Mouse (Mus musculus): ENCODE results near the gene H2-DMa.
A peak's percentile ranks its signal among the peaks of the same experiment; 100 is the strongest.

Gene H2-DMa

GRCm38 (mm10) chr17:34119249-34120179 lies at the start of gene H2-DMa:
Gene H2-DMa, plus strand, starts transcription at chr17:34119541.
- peak; percentile 99 for DNase-seq (ENCODE audit: low spot score in 2 of 2)

GRCm38 (mm10) chr17:34072091-34072490 lies 47.2 kb upstream of the H2-DMa start:
- no peak for DNase-seq (ENCODE audit: low spot score in 2 of 2)

GRCm38 (mm10) chr17:34075271-34075670 lies 44.1 kb upstream of the H2-DMa start:
- peak; percentile 52 to 71 for DNase-seq (ENCODE audit: low spot score in 2 of 2)

GRCm38 (mm10) chr17:34077549-34077948 lies 41.8 kb upstream of the H2-DMa start:
- peak; percentile 57 to 76 for DNase-seq (ENCODE audit: low spot score in 2 of 2)

GRCm38 (mm10) chr17:34078148-34078547 lies 41.2 kb upstream of the H2-DMa start:
- no peak for DNase-seq (ENCODE audit: low spot score in 2 of 2)

GRCm38 (mm10) chr17:34079002-34079401 lies 40.3 kb upstream of the H2-DMa start:
- DNase-seq (ENCODE audit: low spot score in 2 of 2): no peak

GRCm38 (mm10) chr17:34079621-34080020 lies 39.7 kb upstream of the H2-DMa start:
- DNase-seq (ENCODE audit: low spot score in 2 of 2): peak; percentile 6 to 47

GRCm38 (mm10) chr17:34083104-34083503 lies 36.2 kb upstream of the H2-DMa start:
- no peak for DNase-seq (ENCODE audit: low spot score in 2 of 2)

- DNase-seq (ENCODE audit: low spot score in 2 of 2): no peak
These were observed 32.0 kb upstream of the H2-DMa start for GRCm38 (mm10) chr17:34087386-34087785.

GRCm38 (mm10) chr17:34088124-34088523 lies 31.2 kb upstream of the H2-DMa start:
- peak in 1 of 2 experiments; percentile 11 for DNase-seq (ENCODE audit: low spot score in 2 of 2)

- DNase-seq (ENCODE audit: low spot score in 2 of 2): no peak
These were observed 28.4 kb upstream of the H2-DMa start for GRCm38 (mm10) chr17:34090923-34091322.

GRCm38 (mm10) chr17:34092197-34092875 lies 27.0 kb upstream of the H2-DMa start, which contains the start of gene H2-Oa:
Gene H2-Oa, plus strand, starts transcription at chr17:34092340.
- DNase-seq (ENCODE audit: low spot score in 2 of 2): no peak

GRCm38 (mm10) chr17:34093199-34093874 lies 26.0 kb upstream of the H2-DMa start:
- no peak for DNase-seq (ENCODE audit: low spot score in 2 of 2)

GRCm38 (mm10) chr17:34094283-34095035 lies 24.9 kb upstream of the H2-DMa start:
- no peak for DNase-seq (ENCODE audit: low spot score in 2 of 2)

- no peak for DNase-seq (ENCODE audit: low spot score in 2 of 2)
These were observed 22.8 kb upstream of the H2-DMa start for GRCm38 (mm10) chr17:34096497-34097010.

GRCm38 (mm10) chr17:34097272-34097671 lies 22.1 kb upstream of the H2-DMa start:
- no peak for DNase-seq (ENCODE audit: low spot score in 2 of 2)

GRCm38 (mm10) chr17:34098709-34099479 lies 20.4 kb upstream of the H2-DMa start:
- no peak for DNase-seq (ENCODE audit: low spot score in 2 of 2)

- DNase-seq (ENCODE audit: low spot score in 2 of 2): no peak
These were observed 19.8 kb upstream of the H2-DMa start for GRCm38 (mm10) chr17:34099531-34099930.

- no peak for DNase-seq (ENCODE audit: low spot score in 2 of 2)
These were observed 18.2 kb upstream of the H2-DMa start for GRCm38 (mm10) chr17:34101185-34101584.

- DNase-seq (ENCODE audit: low spot score in 2 of 2): peak; percentile 88 to 93
These were observed 17.7 kb upstream of the H2-DMa start for GRCm38 (mm10) chr17:34101604-34102032.
